Mouse (Mus musculus) embryonic facial prominence, embryonic 15.5 days (tissue): ENCODE measurements around the gene Golm1. TPM values are rescaled to one million over a fixed set of nuclear protein-coding genes. Genes with fewer than 3 reads are reported as not detected.

Source experiments
- ATAC-seq: fragments of 200-750 bp; cut with Nextera tagmentation; 2 replicates; pipeline ENCODE4 v1.8.0; 2017; ENCODE audit warnings: low read depth, moderate TSS enrichment; ENCODE audit not compliant: insufficient number of reproducible peaks, low FRiP score, low TSS enrichment
- H3K27ac ChIP-seq: fragments of 300-500 bp; sonication (generic); replicated peaks from 2 replicates; pipeline ENCODE4 v1.5.1; 2015; ENCODE audit warnings: mild to moderate bottlenecking, inconsistent platforms
- H3K27me3 ChIP-seq: fragments of 300-500 bp; sonication (generic); 2 replicates; pipeline ENCODE4 v1.6.1; 2015; ENCODE audit warnings: inconsistent platforms
- H3K36me3 ChIP-seq: fragments of 300-500 bp; sonication (generic); 2 replicates; pipeline ENCODE4 v1.6.1; 2015; ENCODE audit warnings: mild to moderate bottlenecking, inconsistent platforms
- H3K4me1 ChIP-seq: fragments of 300-500 bp; sonication (generic); 2 replicates; pipeline ENCODE4 v1.6.1; 2015; ENCODE audit warnings: inconsistent platforms
- H3K4me2 ChIP-seq: fragments of 300-500 bp; sonication (generic); replicated peaks from 2 replicates; pipeline ENCODE4 v1.6.1; 2015; ENCODE audit warnings: mild to moderate bottlenecking, inconsistent platforms
- H3K4me3 ChIP-seq: fragments of 300-500 bp; sonication (generic); replicated peaks from 2 replicates; pipeline ENCODE4 v1.5.1; 2015; ENCODE audit warnings: mild to moderate bottlenecking, inconsistent platforms
- H3K9ac ChIP-seq: fragments of 300-500 bp; sonication (generic); 2 replicates; pipeline ENCODE4 v1.6.1; 2015; ENCODE audit warnings: inconsistent platforms
- H3K9me3 ChIP-seq: fragments of 300-500 bp; sonication (generic); replicated peaks from 2 replicates; pipeline ENCODE4 v1.6.1; 2016; ENCODE audit warnings: inconsistent platforms
- WGBS: fragments of 180-500 bp; shearing (Covaris S2); methylation state at CpG from one replicate; pipeline ENCODE4 v1.1.7; 2015; 5-methylcytosine and 5-hydroxymethylcytosine counted together
- polyA plus RNA-seq: library from polyadenylated mRNA; unstranded; fragments of >200 nt; fragmentation: Nextera tagmentation; extraction: Ambion mirVana; gene quantifications from 2 replicates; pipeline ENCODE4 v1.2.1, GENCODE M21; 2015

Gene Golm1
- polyA plus RNA-seq, 1 experiment from 2014 or later, result 36.5 TPM

DNA sequence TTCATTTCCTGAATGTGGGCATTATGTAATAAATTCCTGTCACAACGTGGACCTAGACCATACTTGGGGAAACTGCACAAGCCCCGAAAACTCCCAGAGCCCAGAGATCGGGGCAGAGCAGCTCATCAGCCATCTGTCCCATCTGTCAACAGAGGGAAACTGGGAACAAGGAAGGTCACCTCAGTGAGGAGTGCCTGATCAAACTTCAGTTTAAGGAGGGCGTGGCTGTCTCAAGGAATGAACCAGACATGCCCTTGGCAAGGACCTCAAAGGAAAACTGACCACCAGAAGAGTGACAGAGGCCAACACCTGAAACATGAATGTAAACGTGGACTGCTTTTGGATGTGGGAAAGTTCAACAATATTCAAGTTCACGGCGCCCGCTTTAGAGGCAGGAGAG is 14.2 kb downstream of the Golm1 start:
- WGBS, result 88% methylated on average over 8 of the region's 8 CpGs
- Histone ChIP-seq H3K4me1 (0 out of 2 replicates have a peak, but pooled peaks cover 4% of the 10 kb centered on the region), H3K36me3 (peaks cover 13% of the 10 kb centered on the region; the same call in 1 of the 2 replicates), H3K27me3 (no peaks in the 10 kb centered on the region), H3K4me3 (no peak overlapping the region), H3K4me2 (no peak overlapping the region), H3K9ac (no peak overlapping the region), H3K27ac (no peak overlapping the region), H3K9me3 (no peaks in the 10 kb centered on the region)
- no peak for ATAC-seq

DNA sequence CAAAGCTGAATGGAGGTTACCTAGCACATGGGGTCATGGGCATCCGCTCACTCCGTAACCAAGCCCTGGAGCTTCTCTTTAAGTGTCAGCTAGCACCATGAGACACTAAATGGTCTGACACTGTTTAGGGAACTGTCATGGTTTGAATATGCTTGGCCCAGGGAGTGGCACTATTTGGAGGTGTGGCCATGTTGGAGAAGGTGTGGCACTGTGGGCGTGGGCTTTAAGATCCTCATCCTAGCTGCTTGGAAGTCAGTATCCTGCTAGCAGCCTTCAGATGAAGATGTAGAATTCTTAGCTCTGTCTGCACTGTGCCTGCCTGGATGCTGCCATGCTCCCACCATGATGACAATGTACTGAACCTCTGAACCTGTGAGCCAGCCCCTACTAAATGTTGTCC is 15.2 kb downstream of the Golm1 start:
- no peak overlapping the region for H3K4me3 ChIP-seq
- no peaks in the 10 kb centered on the region for H3K9me3 ChIP-seq
- no peak overlapping the region for H3K9ac ChIP-seq
- peaks cover 13% of the 10 kb centered on the region; the same call in 1 of the 2 replicates for H3K36me3 ChIP-seq
- H3K27me3 ChIP-seq, result no peaks in the 10 kb centered on the region
- 0 out of 2 replicates have a peak, but pooled peaks cover 4% of the 10 kb centered on the region for H3K4me1 ChIP-seq
- 95% methylated on average over 3 of the region's 3 CpGs for WGBS
- no peak for ATAC-seq
- no peak overlapping the region for H3K4me2 ChIP-seq
- H3K27ac ChIP-seq, result no peak overlapping the region

DNA sequence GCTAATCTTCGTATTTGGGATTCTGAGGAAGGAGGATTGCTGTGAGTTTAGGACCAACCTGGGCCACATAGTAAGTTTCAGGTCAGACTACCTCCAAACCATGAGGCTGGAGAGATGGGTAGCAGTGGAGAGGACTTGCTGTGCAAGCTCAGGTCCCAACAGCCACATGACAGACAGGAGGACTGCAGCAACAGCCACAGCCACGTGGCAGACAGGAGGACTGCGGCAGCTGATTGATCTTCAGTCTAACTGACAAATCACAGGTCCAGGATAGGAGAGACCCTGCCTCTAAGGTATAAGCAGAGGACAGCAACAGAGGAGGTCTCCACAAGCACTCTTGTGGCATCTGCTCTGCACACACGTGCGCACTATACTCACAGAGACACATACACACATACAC is 17.8 kb downstream of the Golm1 start:
- Histone ChIP-seq H3K4me3 (no peak overlapping the region), H3K9ac (no peak overlapping the region), H3K36me3 (no peaks in the 10 kb centered on the region), H3K27me3 (no peaks in the 10 kb centered on the region), H3K4me2 (no peak overlapping the region), H3K4me1 (peaks cover 13% of the 10 kb centered on the region; the same call in 1 of the 2 replicates), H3K9me3 (no peaks in the 10 kb centered on the region), H3K27ac (no peak overlapping the region)
- 82% methylated on average over 5 of the region's 5 CpGs for WGBS
- no peak for ATAC-seq

DNA sequence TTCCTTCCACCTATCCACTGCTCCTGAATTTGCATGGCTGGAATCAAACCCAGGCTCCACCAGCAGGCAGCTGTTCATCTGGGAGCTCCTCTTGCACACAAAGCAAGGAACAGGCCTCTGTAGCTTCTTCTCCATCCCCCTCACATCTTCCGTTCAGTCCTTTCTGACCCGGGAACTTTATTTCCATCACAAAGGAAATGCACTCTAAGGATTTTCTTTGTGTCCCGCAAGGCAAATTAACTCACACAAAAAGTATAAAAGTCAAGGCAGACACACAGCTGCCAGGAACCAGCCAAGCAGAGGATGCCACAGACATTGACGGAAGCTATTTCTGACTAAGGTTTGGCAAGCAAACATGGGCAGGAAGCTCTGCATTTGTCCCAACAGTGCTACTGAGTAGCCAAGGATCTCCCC is 18.6 kb downstream of the Golm1 start:
- H3K27ac ChIP-seq, result 0 out of 2 replicates have a peak overlapping the region, but pooled peaks have one; percentile 13
- 50% methylated on average over 4 of the region's 4 CpGs for WGBS

DNA sequence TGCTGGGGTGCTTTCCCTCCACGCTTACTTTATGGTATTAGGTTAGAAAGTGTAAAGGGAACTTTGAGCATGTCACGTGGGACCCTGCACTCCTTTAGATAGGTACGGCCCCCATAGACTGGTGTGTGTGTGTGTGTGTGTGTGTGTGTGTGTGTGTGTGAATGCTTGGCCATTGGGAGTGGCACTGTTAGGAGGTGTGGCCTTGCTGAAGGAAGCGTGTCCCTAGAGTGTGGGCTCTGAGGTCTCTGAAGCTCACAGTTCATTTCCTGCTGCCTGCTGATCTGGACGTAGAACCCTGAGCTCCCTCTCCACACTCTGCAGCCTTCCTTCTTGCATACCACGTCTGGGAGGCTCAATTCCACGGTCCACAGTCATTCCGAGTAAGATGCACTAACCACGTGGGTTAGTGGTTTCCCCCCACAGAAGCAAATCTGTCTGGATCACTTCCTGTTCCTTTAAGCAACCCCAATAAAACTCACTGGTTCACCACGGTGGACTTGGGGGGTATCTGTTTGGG is 19.2 kb downstream of the Golm1 start:
- H3K27me3 ChIP-seq, result no peaks in the 10 kb centered on the region
- H3K4me3 ChIP-seq, result no peak overlapping the region
- H3K4me1 ChIP-seq, result peaks cover 19% of the 10 kb centered on the region
- 0 out of 2 replicates have a peak, but pooled peaks have one; percentile 25 for ATAC-seq
- no peaks in the 10 kb centered on the region for H3K36me3 ChIP-seq
- H3K9me3 ChIP-seq, result no peaks in the 10 kb centered on the region
- H3K4me2 ChIP-seq, result no peak overlapping the region
- H3K9ac ChIP-seq, result no peak overlapping the region
- 0 out of 2 replicates have a peak overlapping the region, but pooled peaks have one; percentile 1 for H3K27ac ChIP-seq
- WGBS, result 62% methylated on average over 10 of the region's 10 CpGs

More for the DNA sequence above, 18.6 kb downstream of the Golm1 start:
- Histone ChIP-seq H3K4me3 (no peak overlapping the region), H3K9me3 (no peaks in the 10 kb centered on the region), H3K9ac (no peak overlapping the region), H3K4me1 (peaks cover 18% of the 10 kb centered on the region), H3K4me2 (no peak overlapping the region), H3K36me3 (no peaks in the 10 kb centered on the region), H3K27me3 (no peaks in the 10 kb centered on the region)
- no peak for ATAC-seq

DNA sequence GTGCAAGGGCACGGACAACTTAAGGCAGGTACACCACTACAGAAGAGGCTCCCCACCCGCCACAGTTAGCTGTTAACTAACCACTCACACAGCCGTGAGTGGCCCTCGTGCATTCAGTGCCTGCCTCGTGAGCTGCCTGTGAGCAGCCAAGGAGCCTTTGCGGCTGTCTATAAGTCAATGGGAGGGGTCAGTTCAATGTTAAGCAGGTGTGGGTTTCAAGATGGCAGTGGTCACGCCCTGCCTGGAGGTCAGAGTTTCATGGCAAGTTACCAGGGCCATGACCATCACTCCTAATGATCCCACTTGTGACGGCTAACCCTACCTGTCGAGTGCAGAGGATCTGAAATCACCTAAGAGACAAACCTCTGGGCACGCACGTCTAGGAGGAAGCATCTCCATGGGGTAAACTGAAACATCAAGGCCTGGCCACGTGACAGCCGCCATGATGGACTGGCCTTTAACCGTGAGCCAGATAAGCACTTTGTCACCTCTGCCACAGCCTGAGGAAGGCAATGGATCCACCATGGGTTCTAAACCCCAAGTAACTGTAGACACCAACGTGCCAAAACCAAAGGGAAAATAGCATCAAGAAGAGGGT is 19.8 kb downstream of the Golm1 start:
- H3K27ac ChIP-seq, result no peak overlapping the region
- no peak overlapping the region for H3K4me2 ChIP-seq
- H3K36me3 ChIP-seq, result no peaks in the 10 kb centered on the region
- H3K9ac ChIP-seq, result no peak overlapping the region
- H3K4me3 ChIP-seq, result no peak overlapping the region
- peaks cover 24% of the 10 kb centered on the region for H3K4me1 ChIP-seq
- 93% methylated on average over 15 of the region's 15 CpGs for WGBS
- no peak for ATAC-seq
- H3K27me3 ChIP-seq, result no peaks in the 10 kb centered on the region
- no peaks in the 10 kb centered on the region for H3K9me3 ChIP-seq

DNA sequence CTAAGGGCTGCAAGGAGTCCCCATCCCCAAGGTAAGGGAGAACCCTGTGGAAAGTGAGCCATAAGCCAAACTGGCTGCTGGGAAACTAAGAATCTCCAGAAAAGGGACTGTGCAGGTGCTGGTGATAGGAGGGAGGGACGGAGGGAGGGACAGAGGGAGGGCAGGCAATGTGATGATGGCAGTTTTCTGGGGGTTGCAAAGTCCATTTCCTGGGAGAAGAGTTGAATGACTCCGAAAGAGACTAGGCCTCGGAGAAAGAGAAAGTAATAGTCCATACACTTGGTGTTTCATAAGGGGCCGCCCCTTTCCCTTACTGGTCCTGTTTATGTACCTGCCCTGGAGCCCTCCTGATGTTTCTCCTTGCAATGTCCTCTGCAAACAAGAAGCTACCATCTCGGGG is 21.1 kb downstream of the Golm1 start:
- H3K27me3 ChIP-seq, result no peaks in the 10 kb centered on the region
- no peaks in the 10 kb centered on the region; the same call in 1 of the 2 replicates for H3K36me3 ChIP-seq
- WGBS, result 88% methylated on average over 5 of the region's 5 CpGs
- no peak overlapping the region for H3K4me2 ChIP-seq
- no peak overlapping the region for H3K27ac ChIP-seq
- no peak overlapping the region for H3K9ac ChIP-seq
- no peak overlapping the region for H3K4me3 ChIP-seq
- ATAC-seq, result no peak
- H3K9me3 ChIP-seq, result no peaks in the 10 kb centered on the region
- peaks cover 24% of the 10 kb centered on the region for H3K4me1 ChIP-seq

DNA sequence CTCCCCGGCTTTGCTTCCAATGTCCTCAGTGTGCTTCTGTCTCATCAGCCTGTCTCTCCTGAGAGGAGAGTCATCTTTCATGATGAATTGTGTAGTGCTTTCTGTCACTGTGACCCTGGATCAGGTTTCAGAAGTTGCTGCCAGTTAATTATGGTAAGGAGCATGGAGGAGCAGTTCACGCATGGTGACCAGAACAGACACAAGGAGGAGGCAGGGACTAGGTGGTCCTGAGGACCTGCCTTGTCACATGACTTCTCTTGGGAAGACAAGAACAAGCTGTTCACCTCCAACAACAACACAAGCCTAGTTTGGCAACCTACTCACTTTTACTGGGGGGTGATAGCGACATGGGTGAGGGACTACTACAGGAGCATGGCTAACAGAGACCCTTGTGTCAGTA is 22.5 kb downstream of the Golm1 start:
- Histone ChIP-seq H3K4me1 (peaks cover 24% of the 10 kb centered on the region), H3K9me3 (no peaks in the 10 kb centered on the region), H3K27me3 (no peaks in the 10 kb centered on the region), H3K27ac (0 out of 2 replicates have a peak overlapping the region, but pooled peaks have one; percentile 39), H3K9ac (no peak overlapping the region), H3K4me2 (no peak overlapping the region), H3K36me3 (peaks cover 6% of the 10 kb centered on the region; the same call in 1 of the 2 replicates), H3K4me3 (no peak overlapping the region)
- ATAC-seq, result no peak; the same call in 1 of the 2 replicates
- WGBS, result 65% methylated on average over 3 of the region's 3 CpGs

DNA sequence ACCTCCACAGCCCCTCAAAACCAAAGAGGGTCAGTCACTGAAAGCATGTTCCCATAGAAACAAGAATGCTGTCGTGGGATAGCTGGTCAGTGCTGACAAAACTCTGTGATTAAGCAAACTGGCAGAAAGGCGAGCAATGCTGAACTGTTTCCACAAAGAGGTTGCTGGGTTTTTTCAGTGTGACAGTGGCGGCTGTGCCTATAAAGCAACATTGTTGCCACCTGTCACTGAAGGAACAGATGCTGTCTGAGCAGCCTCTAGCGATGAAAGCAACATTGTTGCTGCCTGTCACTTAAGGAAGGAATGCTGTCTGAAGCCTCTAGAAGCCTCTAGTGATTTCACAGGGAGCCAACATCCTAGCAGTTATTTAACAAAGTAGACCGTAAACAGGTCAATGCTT is 23.0 kb downstream of the Golm1 start:
- Histone ChIP-seq H3K4me2 (no peak overlapping the region), H3K36me3 (peaks cover 6% of the 10 kb centered on the region; the same call in 1 of the 2 replicates), H3K9me3 (no peaks in the 10 kb centered on the region), H3K9ac (no peak overlapping the region), H3K4me1 (peaks cover 24% of the 10 kb centered on the region), H3K4me3 (no peak overlapping the region), H3K27ac (0 out of 2 replicates have a peak overlapping the region, but pooled peaks have one; percentile 39), H3K27me3 (no peaks in the 10 kb centered on the region)
- 58% methylated on average over 5 of the region's 5 CpGs for WGBS
- no peak for ATAC-seq

DNA sequence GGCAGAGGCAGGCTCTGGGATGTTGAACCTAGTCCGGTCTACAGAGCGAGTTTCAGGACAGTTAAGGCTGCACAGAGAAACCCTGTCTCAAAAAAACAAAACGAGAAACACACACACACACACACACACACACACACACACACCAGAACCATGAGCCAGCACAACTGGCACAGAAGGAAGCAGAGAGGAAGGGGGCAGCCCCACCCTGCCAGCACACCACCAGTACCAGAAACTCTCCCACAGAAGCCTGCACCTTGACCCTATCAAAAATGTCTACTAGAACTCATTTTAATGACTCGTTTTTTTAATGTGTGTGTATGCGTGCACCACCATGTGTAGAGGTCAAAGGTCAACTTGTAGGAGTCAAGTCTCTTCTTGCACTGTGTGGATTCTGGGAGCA is 25.8 kb downstream of the Golm1 start:
- no peak for ATAC-seq
- no peaks in the 10 kb centered on the region for H3K9me3 ChIP-seq
- 69% methylated on average over 5 of the region's 5 CpGs for WGBS
- H3K9ac ChIP-seq, result no peak overlapping the region
- no peak overlapping the region for H3K4me2 ChIP-seq
- H3K4me3 ChIP-seq, result no peak overlapping the region
- H3K27me3 ChIP-seq, result no peaks in the 10 kb centered on the region
- peaks cover 8% of the 10 kb centered on the region; the same call in 1 of the 2 replicates for H3K36me3 ChIP-seq
- H3K27ac ChIP-seq, result no peak overlapping the region
- peaks cover 31% of the 10 kb centered on the region for H3K4me1 ChIP-seq

DNA sequence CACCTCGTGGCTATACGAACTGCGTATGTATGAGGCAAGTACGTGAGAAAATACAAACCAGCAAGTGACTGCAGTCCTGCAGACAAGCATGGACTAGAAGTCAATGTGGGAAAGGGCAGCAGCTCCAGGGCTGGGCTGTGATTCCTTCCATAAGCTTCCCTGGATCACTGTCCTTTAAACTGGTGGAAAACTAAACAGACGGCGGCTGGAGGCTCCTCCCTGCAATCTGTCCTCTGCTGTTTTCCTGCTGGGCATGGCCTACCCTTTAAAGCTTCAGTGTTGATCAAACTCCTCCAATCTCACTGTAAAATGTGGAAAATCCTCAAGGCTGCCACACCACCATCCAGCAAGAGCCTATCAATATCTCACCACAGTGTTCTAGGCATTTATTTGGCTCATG is 27.0 kb downstream of the Golm1 start:
- no peak overlapping the region for H3K27ac ChIP-seq
- no peak overlapping the region for H3K4me3 ChIP-seq
- peaks cover 9% of the 10 kb centered on the region; the same call in 1 of the 2 replicates for H3K36me3 ChIP-seq
- peaks cover 31% of the 10 kb centered on the region for H3K4me1 ChIP-seq
- WGBS, result 82% methylated on average over 6 of the region's 6 CpGs
- no peak overlapping the region for H3K4me2 ChIP-seq
- no peak for ATAC-seq
- H3K9me3 ChIP-seq, result no peaks in the 10 kb centered on the region
- no peaks in the 10 kb centered on the region for H3K27me3 ChIP-seq
- H3K9ac ChIP-seq, result no peak overlapping the region
